Mouse (Mus musculus) kidney, adult 2 months (tissue): Measurements from ENCODE around the gene Ywhah.

Experiments
- CTCF ChIP-seq: fragments of 200-500 bp; conservative IDR thresholded peaks from 2 replicates; pipeline ENCODE4 v1.5.1; 2011; ENCODE audit warnings: low read depth, mild to moderate bottlenecking, control low read depth, low read length, moderate library complexity, mixed read lengths; ENCODE audit not compliant: insufficient read depth, insufficient read length
- POLR2A ChIP-seq: fragments of 200-500 bp; IDR thresholded peaks from one replicate; pipeline ENCODE4 v1.6.1; 2011; ENCODE audit warnings: low read depth, low read length, control low read depth

DNA sequence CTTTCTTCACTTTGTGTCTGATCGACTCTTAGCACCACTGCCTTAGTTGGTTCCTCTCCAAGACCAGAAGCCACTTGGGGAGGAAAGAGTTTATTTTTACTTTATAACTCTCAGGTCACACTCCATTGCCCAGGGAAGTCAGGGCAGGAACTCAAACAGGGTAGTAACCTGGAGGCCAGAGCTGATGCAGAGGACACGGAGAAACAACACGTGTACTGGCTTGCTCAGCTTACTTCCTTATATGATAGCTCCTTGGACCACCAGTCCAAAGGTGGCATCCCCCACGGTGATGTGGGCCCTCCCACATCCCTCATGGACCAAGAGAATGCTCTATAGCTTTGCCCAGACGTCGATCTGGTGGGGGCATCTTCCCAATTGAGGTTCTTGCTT, 26.7 kb downstream of the Ywhah start:
- TF ChIP-seq CTCF (no peak), POLR2A (no peak)
